Mouse (Mus musculus) megakaryocyte, embryonic 14.5 days (primary cell): ENCODE results near the gene Gdpd4.

Experiments used
- FLI1 ChIP-seq: IDR thresholded peaks from 2 replicates; pipeline ENCODE4 v1.6.1; 2012; ENCODE audit warnings: low read length, inconsistent platforms, mixed read lengths
- GATA1 ChIP-seq: IDR thresholded peaks from 3 replicates; pipeline ENCODE4 v1.6.1; 2012; ENCODE audit warnings: mixed read lengths, low read length, inconsistent platforms, borderline replicate concordance

DNA sequence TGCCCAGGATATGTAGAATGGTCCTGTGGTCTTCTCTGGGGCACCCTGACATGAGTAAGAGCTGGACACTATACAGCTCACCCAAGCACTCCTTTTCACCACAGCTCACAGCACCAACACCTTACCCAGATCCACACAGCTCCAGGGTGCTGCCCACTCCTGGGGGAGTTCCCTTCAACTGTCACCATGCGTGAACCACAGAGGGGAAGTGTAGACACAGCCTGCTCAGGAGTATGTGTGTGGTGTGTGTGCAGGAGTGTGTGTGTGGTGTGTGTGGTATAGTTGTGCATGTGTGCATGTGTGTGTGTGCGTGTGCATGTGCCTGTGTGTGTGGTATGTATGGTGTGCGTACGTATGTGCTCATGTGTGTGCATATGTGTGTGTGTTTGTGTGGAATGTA, 176.1 kb downstream of the Gdpd4 start:
- TF ChIP-seq GATA1 (no peak), FLI1 (no peak)
